Mouse (Mus musculus) neural tube, embryonic 12.5 days (tissue): ENCODE data around the gene Frmd6. TPM values are rescaled to one million over a fixed set of nuclear protein-coding genes. Genes with fewer than 3 reads are reported as not detected.
A peak's percentile ranks its signal among the peaks of the same experiment; 100 is the strongest.

Source experiments
- ATAC-seq: fragments of 200-750 bp; cut with Nextera tagmentation; 2 replicates; pipeline ENCODE4 v1.8.0; 2017; ENCODE audit warnings: low read depth, mild to moderate bottlenecking, moderate TSS enrichment, moderate library complexity; ENCODE audit not compliant: low FRiP score
- H3K27ac ChIP-seq: fragments of 300-500 bp; sonication (generic); 2 replicates; pipeline ENCODE4 v1.5.1; 2016
- H3K27me3 ChIP-seq: fragments of 300-500 bp; sonication (generic); replicated peaks from 2 replicates; pipeline ENCODE4 v1.6.1; 2016; ENCODE audit warnings: mild to moderate bottlenecking
- H3K36me3 ChIP-seq: fragments of 300-500 bp; sonication (generic); 2 replicates; pipeline ENCODE4 v1.6.1; 2016; ENCODE audit warnings: mild to moderate bottlenecking
- H3K4me1 ChIP-seq: fragments of 300-500 bp; sonication (generic); 2 replicates; pipeline ENCODE4 v1.6.1; 2016
- H3K4me2 ChIP-seq: fragments of 300-500 bp; sonication (generic); replicated peaks from 2 replicates; pipeline ENCODE4 v1.6.1; 2016; ENCODE audit warnings: mild to moderate bottlenecking
- H3K4me3 ChIP-seq: fragments of 300-500 bp; sonication (generic); 2 replicates; pipeline ENCODE4 v1.5.1; 2016
- H3K9ac ChIP-seq: fragments of 300-500 bp; sonication (generic); 2 replicates; pipeline ENCODE4 v1.6.1; 2016; ENCODE audit warnings: mild to moderate bottlenecking
- H3K9me3 ChIP-seq: fragments of 300-500 bp; sonication (generic); 2 replicates; pipeline ENCODE4 v1.6.1; 2016; ENCODE audit warnings: mild to moderate bottlenecking
- WGBS: fragments of 180-500 bp; shearing (Covaris S2); methylation state at CpG from one replicate; pipeline ENCODE4 v1.1.7; 2016; 5-methylcytosine and 5-hydroxymethylcytosine counted together
- polyA plus RNA-seq: library from polyadenylated mRNA; unstranded; fragments of >200 nt; fragmentation: Nextera tagmentation; extraction: Ambion mirVana; gene quantifications from 2 replicates; pipeline ENCODE4 v1.2.1, GENCODE M21; 2016

Gene Frmd6
- polyA plus RNA-seq, 1 experiment from 2014 or later: 23.2 TPM

DNA sequence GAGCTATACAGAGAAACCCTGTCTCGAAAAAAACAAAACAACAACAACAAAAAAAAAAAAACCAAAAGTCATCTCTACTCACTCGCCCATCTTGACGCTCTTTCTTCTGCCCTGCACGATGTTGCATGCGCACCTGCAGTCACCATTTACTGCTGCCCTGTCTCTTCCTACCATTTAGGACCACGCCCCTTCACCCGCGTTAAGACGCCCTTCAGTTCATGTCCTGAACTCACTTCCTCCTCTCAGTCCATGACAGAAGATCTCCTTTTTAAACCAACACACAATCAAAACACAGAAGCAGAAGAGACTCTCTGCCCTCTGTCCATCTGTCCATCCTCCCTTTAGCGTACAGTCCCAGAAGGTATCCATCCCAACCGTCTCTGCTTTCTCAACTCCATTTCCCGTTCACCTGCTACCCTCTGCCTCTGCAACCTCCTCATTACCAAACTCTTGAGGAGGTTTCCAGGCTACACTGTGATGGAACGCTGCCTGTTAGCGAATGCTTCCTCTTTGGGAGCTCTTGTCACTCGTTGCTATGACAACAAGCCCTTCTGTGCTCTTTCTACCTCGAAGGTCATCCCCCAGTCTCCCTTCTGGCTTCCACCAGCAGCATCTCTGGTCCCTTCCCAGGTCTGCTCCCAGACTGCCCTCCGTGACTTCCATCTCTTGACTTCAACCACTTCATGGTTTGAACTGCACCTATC lies 86.5 kb downstream of the Frmd6 start:
- H3K27me3 ChIP-seq: no peaks in the 10 kb centered on the region
- H3K4me3 ChIP-seq: no peak overlapping the region
- 67% methylated on average over 17 of the region's 17 CpGs for WGBS

DNA sequence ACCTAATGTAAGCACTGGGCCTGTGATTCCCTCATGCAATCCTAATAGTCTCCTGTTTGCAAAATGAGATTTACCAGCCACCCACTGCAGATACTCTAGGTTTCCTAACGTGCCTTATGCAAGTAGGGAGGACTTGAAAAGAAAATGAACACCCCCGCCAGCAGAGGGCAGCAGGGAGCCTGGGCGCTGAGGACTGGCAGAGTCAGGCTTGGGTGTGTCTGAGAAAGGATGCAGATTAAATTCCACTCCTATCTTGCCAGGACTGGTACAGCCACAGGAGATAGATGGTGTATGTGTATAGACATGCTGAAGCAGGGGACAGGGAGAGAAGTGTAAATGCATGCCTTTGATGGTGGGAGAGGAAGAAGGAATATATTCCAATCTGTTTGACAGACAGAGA lies 88.1 kb downstream of the Frmd6 start:
- WGBS: 55% methylated on average over 3 of the region's 3 CpGs
- Histone ChIP-seq H3K4me2 (no peak overlapping the region), H3K4me1 (peaks cover 7% of the 10 kb centered on the region; the same call in 1 of the 2 replicates), H3K27ac (no peak overlapping the region), H3K9me3 (no peaks in the 10 kb centered on the region), H3K9ac (no peak overlapping the region), H3K27me3 (no peaks in the 10 kb centered on the region), H3K36me3 (no peaks in the 10 kb centered on the region), H3K4me3 (no peak overlapping the region)
- ATAC-seq: no peak

More for the DNA sequence above, 86.5 kb downstream of the Frmd6 start:
- H3K36me3 ChIP-seq: no peaks in the 10 kb centered on the region
- no peak for ATAC-seq
- no peak overlapping the region for H3K4me2 ChIP-seq
- no peak overlapping the region for H3K27ac ChIP-seq
- no peak overlapping the region for H3K9ac ChIP-seq
- peaks cover 7% of the 10 kb centered on the region; the same call in 1 of the 2 replicates for H3K4me1 ChIP-seq
- no peaks in the 10 kb centered on the region for H3K9me3 ChIP-seq

DNA sequence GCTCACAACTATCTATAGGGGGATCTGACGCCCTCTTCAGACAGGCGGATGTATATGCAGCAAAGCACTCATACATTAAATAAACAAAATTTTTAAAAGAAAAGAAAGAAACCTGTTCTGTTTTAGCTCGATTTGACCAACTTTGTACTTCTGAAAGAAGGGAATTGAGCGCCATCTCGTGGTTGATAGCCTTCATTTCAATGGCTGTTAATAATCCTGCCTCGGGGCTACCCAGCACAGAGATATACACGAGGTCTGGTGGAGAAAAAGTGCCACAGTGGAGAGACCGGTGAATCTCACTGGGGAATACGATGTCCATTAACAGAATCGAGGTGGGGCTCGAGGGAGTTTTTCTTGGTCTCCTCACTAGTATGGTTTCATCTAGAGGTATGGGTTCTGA lies 89.1 kb downstream of the Frmd6 start:
- Histone ChIP-seq H3K36me3 (no peaks in the 10 kb centered on the region), H3K4me2 (no peak overlapping the region), H3K9ac (no peak overlapping the region), H3K4me1 (peaks cover 7% of the 10 kb centered on the region; the same call in 1 of the 2 replicates), H3K27me3 (no peaks in the 10 kb centered on the region), H3K9me3 (no peaks in the 10 kb centered on the region), H3K4me3 (no peak overlapping the region), H3K27ac (no peak overlapping the region)
- no peak for ATAC-seq
- 61% methylated on average over 11 of the region's 11 CpGs for WGBS

DNA sequence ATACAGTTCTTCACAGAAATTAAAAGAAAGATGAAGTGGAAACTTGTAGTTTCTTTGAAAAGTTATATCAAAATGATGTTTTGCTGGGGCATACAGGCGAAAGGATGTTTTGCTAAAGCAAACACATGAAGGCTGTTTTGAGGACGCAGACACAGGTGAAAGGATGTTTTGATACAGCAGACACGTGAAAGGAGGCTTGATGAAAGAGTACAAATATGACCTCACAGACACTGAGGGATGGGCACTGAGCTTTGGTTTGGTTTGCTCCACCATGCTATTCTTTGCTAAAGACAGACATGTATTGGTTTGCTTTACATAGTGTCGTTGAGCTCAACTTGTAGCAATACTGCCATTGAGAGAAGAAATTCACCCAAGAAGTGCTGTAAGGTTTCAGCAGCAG lies 104.5 kb downstream of the Frmd6 start:
- no peaks in the 10 kb centered on the region for H3K27me3 ChIP-seq
- no peak overlapping the region for H3K9ac ChIP-seq
- WGBS: 84% methylated on average over 4 of the region's 4 CpGs
- H3K9me3 ChIP-seq: 0 out of 2 replicates have a peak, but pooled peaks cover 4% of the 10 kb centered on the region
- no peak overlapping the region for H3K27ac ChIP-seq
- no peak overlapping the region for H3K4me2 ChIP-seq
- no peak for ATAC-seq
- H3K4me3 ChIP-seq: no peak overlapping the region
- no peaks in the 10 kb centered on the region for H3K36me3 ChIP-seq
- no peaks in the 10 kb centered on the region for H3K4me1 ChIP-seq

DNA sequence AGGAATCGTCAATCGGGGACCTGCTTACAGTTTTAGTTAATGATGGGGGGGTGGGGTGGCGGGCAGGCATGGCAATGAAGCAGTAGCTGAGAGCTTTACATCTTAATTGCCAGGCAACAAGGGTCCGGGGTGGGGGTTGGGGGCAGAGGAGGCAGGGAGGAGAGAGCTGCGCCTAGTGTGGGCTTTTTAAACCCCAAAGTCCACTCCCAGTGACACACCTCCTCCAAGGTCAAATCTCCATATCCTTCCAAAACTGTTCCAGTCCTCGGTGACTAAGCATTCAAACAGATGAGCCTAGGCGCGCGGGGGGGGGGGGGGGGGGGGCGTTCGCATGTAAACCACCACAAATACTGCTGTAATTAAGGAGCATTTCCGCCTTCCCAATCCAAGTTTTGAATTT lies 111.8 kb downstream of the Frmd6 start:
- H3K27ac ChIP-seq: peak overlapping the region; percentile 50; the same call in 1 of the 2 replicates
- H3K9ac ChIP-seq: peak overlapping the region; percentile 79
- 0 out of 2 replicates have a peak, but pooled peaks cover 3% of the 10 kb centered on the region for H3K4me1 ChIP-seq
- H3K9me3 ChIP-seq: 0 out of 2 replicates have a peak, but pooled peaks cover 4% of the 10 kb centered on the region
- ATAC-seq: peak; percentile 30; the same call in 1 of the 2 replicates
- peak overlapping the region; percentile 67 for H3K4me3 ChIP-seq
- peak overlapping the region; percentile 67 for H3K4me2 ChIP-seq
- no peaks in the 10 kb centered on the region for H3K27me3 ChIP-seq
- WGBS: 27% methylated on average over 7 of the region's 12 CpGs
- 0 out of 2 replicates have a peak, but pooled peaks cover 4% of the 10 kb centered on the region for H3K36me3 ChIP-seq

DNA sequence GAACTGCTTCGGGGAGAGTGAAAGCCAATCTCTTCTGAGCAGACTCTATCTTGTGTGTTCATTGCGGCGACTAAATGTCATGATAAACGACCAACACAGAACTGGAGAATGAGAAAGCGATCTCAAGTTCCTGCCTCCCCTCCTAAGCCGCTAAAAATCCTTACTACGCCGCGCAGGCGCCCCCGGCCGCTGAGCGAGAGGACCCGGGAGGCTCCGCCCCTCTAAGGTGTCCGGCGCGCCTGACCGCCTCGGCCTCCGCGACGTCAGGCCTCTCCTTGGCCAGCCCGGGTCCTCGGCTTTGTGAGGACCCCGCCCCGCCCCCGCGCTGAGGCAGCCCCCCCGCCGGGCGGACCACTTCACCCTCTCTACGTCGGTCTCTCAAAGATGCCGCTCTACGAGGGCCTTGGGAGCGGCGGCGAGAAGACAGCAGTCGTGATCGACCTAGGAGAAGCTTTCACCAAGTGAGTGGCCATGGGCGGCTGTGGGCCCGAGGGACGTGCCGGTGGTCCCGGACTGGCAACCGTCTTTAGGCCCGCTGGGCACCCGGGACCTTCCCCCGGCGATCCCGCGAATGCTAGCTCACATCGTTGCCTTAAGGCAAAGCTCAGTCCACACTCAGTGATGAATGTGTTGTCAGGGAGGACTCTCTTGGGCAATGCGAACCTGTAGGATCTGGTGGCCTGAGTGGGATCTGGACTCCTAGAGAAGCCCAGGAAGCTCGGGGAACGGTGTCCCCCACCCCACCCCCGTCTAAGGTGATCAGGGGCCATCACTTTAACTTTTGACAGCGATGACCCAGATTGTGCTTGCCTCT lies 112.5 kb downstream of the Frmd6 start, which contains the start of gene Actr10:
Actr10 (plus strand) TSS at position 287 of the 814 bp plus-strand sequence.
- under 1% methylated on average over 59 of the region's 59 CpGs for WGBS
- Histone ChIP-seq H3K4me1 (0 out of 2 replicates have a peak, but pooled peaks cover 3% of the 10 kb centered on the region), H3K9ac (peak within 1 kb of the TSS; percentile 79), H3K4me2 (peak within 1 kb of the TSS; percentile 67), H3K36me3 (peaks cover 9% of the 10 kb centered on the region; the same call in 1 of the 2 replicates), H3K9me3 (0 out of 2 replicates have a peak, but pooled peaks cover 4% of the 10 kb centered on the region), H3K27me3 (no peaks in the 10 kb centered on the region), H3K4me3 (peak within 1 kb of the TSS; percentile 67), H3K27ac (peak within 1 kb of the TSS; percentile 50)
- ATAC-seq: peak; percentile 98

DNA sequence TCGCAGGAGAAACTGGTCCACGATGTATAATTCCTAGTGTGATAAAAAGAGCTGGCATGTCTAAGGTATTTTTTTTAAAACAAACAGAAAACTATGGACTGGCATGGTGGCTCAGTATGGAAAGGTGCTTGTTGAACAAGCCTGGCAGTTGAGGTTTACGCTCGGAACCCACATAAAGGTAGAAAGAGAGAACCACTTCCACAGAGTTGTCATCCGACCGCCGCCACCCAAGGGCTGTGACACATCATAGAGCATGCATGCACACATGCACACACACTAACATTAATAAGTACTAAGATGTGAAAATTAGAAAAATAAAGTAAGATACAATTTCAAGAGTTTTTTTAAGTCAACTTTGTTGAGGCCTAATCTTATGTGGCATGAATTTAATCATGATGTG lies 115.5 kb downstream of the Frmd6 start:
- Histone ChIP-seq H3K27me3 (no peaks in the 10 kb centered on the region), H3K9me3 (no peaks in the 10 kb centered on the region), H3K4me2 (no peak overlapping the region), H3K27ac (no peak overlapping the region), H3K4me1 (0 out of 2 replicates have a peak, but pooled peaks cover 3% of the 10 kb centered on the region), H3K4me3 (no peak overlapping the region), H3K9ac (no peak overlapping the region), H3K36me3 (peaks cover 26% of the 10 kb centered on the region)
- no peak for ATAC-seq
- 97% methylated on average over 7 of the region's 7 CpGs for WGBS

DNA sequence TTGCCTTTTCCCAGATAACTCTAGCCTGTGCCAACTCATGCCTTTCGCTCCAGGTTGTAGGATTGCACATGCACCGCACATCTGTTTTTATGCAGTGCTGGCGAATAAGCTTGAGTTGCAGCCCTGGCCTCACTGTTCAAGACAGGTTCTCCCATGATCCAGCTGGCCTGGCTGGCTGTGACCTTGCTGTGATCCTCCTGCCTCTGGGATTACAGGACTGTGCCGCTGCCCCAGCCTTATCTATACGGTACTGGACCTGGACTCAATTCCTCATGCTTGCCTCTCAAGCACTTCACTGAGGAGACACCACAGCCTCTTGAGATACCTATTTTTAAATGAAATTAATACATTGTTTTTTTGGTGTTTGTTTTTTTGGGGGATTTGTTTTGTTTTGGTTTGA lies 118.9 kb downstream of the Frmd6 start:
- Histone ChIP-seq H3K4me2 (no peak overlapping the region), H3K9me3 (no peaks in the 10 kb centered on the region), H3K4me3 (no peak overlapping the region), H3K4me1 (no peaks in the 10 kb centered on the region), H3K9ac (no peak overlapping the region), H3K36me3 (peaks cover 45% of the 10 kb centered on the region), H3K27ac (no peak overlapping the region), H3K27me3 (no peaks in the 10 kb centered on the region)
- no peak for ATAC-seq
- 99% methylated on average over 5 of the region's 5 CpGs for WGBS

DNA sequence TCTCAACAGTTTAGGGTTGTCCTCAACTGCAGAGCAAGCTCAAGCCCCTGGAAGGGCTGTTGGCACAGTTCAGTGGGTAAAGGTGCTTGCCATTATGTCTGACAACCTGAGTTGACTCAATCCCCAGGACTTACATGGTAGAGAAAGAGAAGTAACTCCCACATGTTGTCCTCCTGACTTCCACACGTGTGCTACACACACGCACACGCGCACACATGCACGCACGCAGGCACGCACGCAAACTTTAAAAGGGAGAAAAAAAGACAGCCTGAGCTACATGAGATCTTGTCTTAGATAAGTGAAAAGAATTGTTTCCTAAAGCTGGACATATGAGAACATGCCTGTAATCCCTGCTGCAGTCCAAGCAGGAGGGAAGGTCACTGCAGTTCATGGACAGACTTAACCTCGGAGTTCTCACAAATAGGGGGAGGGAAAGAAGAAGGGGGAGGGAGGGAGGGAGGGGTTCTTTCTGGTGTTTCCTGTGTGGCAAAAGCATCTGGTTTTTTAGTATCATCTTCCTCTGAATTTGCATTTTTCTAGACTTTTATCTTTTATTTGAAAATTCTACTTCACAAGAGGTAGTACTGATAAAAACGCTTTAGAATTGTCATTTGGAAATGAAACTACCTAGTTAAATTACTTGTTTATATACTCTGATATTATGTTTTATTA lies 121.4 kb downstream of the Frmd6 start:
- Histone ChIP-seq H3K4me2 (no peak overlapping the region), H3K27me3 (no peaks in the 10 kb centered on the region), H3K9ac (no peak overlapping the region), H3K9me3 (no peaks in the 10 kb centered on the region), H3K4me1 (no peaks in the 10 kb centered on the region), H3K36me3 (peaks cover 58% of the 10 kb centered on the region), H3K4me3 (no peak overlapping the region), H3K27ac (no peak overlapping the region)
- 97% methylated on average over 10 of the region's 10 CpGs for WGBS
- ATAC-seq: no peak
